Mouse (Mus musculus) E14TG2a.4 (cell line): ENCODE data around the gene Gca.

Experiments
- CTCF ChIP-seq: conservative IDR thresholded peaks from 2 replicates; pipeline ENCODE4 v1.5.1; 2014; ENCODE audit warnings: low read length
- NANOG ChIP-seq: IDR thresholded peaks from 2 replicates; pipeline ENCODE4 v1.6.1; 2014; ENCODE audit warnings: borderline replicate concordance, low read length, mixed read lengths
- POU5F1 ChIP-seq: IDR thresholded peaks from 2 replicates; pipeline ENCODE4 v1.6.1; 2014; ENCODE audit warnings: low read length, borderline replicate concordance

GRCm38 (mm10) chr2:62717270-62717669, 53.2 kb downstream of the Gca start:
- TF ChIP-seq CTCF (no peak), POU5F1 (no peak), NANOG (no peak)
